Mouse (Mus musculus) neutrophil, adult 5-6 weeks (primary cell): ENCODE results near the gene Fbxo2. TPM values are rescaled to one million over a fixed set of nuclear protein-coding genes. Genes with fewer than 3 reads are reported as not detected.

ENCODE experiments used
- ATAC-seq: fragments of 151-379, 151-347 bp; 2 replicates; pipeline ENCODE4 v1.8.0; 2017; ENCODE audit warnings: mild to moderate bottlenecking, moderate TSS enrichment; ENCODE audit not compliant: insufficient number of reproducible peaks, poor library complexity, low FRiP score, severe bottlenecking; ENCODE audit errors: extremely low read depth
- total RNA-seq: library from RNA; stranded (forward); fragments of 200-1000 nt; gene quantifications from 2 replicates; pipeline ENCODE4 v1.2.3, GENCODE M21; 2017

Gene Fbxo2
- total RNA-seq, 1 experiment from 2014 or later = not detected

- 0 out of 2 replicates have a peak, but pooled peaks have one; percentile 1 for ATAC-seq
These were observed 20.7 kb upstream of the Fbxo2 start for GRCm38 (mm10) chr4:148139767-148140097.

DNA sequence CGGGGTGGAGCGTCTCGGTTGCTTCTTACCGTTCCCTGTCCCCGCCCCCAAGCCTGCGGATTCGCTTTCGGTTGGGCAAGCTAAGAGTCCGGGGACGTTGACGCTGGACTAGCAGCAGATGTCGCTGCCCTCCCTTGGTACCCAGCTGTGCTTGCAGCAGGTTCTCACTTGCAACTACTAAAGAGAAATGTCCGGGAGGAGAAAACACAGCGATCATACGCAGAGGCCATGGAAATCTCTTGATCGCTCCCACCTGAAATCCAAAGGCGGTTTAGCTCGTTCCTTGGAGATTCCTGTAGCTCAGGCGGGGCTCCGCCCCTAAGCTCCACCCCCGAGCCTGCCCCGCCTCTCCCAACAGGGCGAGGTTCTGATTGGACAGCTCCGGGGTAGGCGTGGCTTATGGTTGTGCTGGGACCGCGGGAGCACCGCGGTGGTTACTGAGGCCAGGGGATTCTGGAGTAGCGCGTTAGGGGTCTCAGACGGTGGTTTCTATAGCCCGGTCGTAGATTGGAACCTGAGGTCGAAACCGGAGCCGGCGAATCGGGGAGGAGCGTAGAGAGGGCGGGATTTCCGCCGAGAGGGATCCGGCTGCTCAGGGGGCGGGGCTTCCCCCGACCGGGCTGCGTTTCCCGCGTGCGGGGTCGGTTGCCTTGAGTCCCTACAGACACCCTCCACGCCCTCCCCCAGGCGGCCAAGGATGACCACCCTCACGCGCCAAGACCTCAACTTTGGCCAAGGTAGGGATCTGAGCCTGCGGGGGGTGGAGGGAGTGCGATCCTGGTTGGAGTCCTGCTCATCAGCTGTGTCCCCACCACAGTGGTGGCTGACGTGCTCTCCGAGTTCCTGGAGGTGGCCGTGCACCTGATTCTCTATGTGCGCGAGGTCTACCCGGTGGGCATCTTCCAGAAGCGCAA, 20.1 kb upstream of the Fbxo2 start:
- ATAC-seq = peak; percentile 90

DNA sequence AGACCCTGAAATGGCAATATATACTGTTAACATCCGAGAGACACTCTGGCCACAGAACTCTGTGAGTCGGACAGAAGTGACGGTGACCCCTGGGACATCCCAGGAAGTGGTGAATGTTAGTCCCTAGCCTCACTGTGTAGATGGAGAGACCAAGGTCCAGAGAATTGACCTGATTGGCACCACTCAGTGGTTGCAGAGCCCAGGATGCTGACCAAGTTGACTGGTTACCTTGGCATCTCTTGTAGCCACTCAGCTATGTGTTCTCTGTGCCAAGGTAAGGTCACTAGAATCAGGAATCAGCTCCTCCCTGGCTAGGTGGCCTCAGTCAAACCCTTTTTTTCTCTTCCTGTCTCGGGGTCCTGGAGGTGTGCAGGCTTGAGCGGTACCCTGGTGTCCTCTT, 16.7 kb upstream of the Fbxo2 start:
- ATAC-seq = no peak

DNA sequence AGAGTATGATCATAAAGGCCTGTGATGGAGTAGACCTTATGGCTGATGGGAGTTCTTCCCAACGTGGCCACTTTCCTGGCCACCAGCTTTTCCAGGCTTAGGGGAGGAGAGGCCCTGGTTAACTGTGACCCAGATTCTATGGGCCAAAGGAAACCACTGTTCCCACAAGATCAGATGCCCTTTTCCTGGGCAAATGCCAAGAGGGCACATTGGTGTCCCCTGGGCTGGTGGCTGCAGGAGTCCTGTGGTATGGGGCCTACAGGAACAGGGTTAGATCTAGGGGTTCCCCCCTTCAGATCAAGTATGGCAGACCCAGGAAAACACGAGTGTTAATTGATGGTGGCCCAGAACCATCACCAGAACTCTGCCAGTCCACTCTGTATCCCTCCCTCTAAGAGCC, 12.7 kb upstream of the Fbxo2 start:
- no peak for ATAC-seq

DNA sequence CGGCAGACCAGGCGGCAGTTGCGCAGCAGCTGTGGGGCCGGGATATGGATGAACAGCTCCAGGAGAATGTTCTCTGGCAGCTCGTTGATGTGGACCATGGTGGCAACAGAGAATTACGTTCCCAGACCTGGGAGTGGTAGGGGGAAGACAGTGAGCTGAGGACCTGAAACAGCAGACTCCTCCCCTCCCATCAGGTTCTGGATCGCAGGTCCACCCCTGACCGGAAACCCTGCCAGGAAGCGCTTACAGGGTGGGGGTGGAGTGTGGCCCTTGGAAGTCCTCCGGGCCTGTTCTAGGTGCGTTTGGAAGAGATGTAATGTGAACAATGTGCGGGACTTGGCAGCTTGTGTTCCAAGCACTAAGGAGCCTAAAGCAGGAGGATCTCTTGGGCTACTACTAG, 10.9 kb upstream of the Fbxo2 start:
- no peak for ATAC-seq

DNA sequence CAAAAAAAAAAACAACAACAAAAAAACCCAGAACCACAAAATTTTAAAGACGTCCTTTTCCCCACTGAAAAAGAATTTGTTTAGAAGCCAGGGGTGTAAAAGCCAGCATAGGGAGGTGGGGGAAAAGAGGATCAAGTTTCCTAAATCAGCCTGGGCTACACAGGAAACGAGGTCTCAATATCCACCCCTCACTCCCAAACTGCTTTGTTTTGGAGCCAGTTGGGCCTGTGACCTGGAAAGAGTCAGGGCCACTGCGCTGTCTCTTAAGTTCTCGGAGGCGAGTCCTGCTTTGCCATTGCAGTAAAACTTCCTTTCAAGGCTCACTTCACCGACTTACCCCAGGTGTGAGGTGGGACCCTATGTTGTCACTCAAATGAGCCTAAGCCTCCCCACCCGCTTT, 10.2 kb upstream of the Fbxo2 start:
- no peak for ATAC-seq

GRCm38 (mm10) chr4:148150953-148151266, 9.5 kb upstream of the Fbxo2 start:
- ATAC-seq = no peak

DNA sequence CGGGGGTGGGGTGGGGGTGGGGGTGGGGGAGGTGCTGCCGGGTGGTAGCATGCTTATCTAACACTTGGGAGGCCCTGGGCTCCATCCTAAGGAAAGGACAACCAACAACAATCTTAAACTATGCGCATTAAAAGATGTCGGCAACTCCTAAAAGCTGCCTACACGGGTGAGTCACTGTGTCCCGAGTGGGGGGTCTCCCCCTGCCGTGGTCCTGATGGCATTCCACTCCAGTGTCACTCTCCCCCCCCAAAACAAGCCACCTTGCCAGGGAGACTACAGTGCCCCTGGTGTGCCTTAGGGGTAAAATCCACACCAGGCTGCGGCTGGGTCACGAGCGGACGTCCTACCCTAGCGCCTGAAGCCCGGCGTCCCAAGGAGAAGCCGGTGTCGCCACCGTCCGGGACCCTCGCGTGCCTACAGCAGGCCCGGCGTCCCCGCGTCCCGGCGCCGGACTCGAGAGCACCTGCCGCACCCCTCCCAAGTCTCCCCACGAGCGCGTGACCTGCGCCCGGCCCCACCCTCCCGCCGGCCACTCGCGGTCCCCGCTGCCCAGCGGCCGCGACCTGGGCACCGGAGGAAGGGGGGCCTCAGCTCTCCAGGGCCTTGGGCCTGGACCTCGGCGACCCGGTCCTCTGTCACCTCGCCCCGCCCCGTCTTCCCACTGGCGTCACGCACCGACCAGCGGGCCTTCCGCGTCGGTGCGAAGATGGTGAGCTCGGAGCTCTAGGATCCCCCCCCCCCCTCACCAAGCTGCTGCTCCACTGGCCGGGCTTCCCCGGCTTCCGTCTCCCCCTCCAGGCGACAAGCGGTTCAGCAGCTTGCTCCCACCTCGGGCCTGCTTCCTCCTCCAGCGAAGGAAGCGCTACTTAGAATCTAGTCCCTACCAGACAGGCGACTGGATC, 8.9 kb upstream of the Fbxo2 start, which contains the start of gene Fbxo6:
Fbxo6 (minus strand) TSS at position 874 of the 902 bp plus-strand sequence.
- ATAC-seq = peak; percentile 86

GRCm38 (mm10) chr4:148152547-148152946, 7.9 kb upstream of the Fbxo2 start:
- no peak for ATAC-seq

GRCm38 (mm10) chr4:148154006-148154405, 6.4 kb upstream of the Fbxo2 start:
- ATAC-seq = no peak

DNA sequence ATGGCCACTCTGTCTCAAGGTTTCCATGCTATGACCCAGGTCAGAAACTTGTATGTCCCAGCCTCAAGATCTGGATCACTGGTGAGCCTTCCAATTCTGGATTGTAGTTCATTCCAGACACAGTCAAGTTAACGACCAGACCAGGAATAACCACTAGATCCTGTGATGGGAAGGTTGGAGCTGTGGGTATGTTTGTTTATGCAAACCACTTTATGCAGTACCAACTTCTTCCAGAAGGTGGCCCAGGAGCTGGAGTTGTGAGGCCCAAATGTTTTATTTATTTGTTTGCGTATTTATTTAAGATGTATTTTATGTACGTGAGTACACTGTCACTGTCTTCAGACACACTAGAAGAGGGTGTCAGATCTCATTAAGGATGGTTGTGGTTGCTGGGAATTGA, 5.4 kb upstream of the Fbxo2 start:
- ATAC-seq = no peak

GRCm38 (mm10) chr4:148158436-148159348, 1.7 kb upstream of the Fbxo2 start:
- no peak for ATAC-seq

DNA sequence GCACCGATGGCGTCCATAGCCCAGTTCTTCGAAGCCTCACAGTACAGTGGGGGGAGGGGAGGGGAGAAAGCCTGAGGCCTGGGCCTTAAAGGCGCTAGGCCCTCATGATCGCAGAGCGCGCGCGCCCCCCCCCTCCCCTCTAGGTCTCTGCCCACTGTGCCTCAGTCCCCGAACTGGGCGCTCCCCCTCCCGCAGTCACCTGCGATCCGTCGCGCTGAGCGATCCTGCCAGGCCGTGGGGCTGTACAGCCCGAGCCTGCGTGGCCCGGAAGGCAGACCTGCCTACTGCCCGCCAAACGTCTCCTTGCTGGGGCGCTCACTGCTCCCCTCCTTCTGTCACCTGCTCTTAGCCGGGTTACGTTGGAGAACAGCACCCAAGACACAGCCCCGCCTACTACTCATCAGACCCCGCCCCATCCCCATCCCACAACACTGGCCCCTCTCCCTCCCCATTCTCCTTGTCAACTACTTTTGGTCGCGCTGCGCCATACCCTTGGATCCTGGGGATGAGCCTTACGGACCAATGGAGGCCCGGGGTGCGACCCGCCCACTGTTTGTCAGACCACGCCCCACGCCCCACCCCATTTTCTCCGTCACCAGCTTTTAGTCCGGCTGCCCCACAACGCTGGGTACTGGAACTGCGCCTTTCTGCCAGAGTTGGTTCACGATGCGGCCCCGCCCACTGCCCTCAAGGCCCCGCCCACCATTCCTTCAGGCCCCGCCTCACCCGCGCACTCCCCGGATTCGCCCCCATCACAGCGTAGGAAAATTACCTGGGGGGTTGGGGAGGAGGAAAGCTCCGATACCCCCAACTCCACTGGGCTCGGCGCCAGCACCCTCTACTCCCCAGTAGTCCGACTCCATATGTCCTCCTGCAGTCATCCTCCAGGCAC, 631 bp upstream of the Fbxo2 start:
- peak; percentile 70 for ATAC-seq

GRCm38 (mm10) chr4:148164002-148164439, 3.6 kb downstream of the Fbxo2 start:
- ATAC-seq = peak; percentile 52

GRCm38 (mm10) chr4:148164461-148164860, 4.0 kb downstream of the Fbxo2 start:
- no peak for ATAC-seq

- ATAC-seq = no peak
These were observed 5.1 kb downstream of the Fbxo2 start for GRCm38 (mm10) chr4:148165551-148165950.

DNA sequence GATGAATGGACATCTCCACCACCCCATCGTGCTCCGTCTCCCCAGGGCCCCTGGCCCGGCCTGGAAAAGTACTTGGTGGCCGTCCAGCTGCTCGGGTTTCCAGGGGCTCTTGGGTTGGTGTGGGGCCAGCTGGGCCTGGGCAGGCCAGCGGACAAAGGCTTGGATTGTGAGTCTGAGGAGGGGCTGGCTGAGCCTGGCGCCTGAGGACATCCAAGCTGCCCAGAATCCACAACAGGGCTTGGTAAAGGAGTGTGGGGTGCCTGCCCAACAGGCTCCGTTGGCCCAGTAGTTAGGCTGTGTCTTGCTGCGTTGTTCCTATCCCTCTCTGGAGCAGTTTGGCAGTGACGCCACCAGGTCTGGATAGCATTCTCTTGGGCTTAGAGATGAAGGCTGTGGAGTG, 6.0 kb downstream of the Fbxo2 start:
- ATAC-seq = no peak

DNA sequence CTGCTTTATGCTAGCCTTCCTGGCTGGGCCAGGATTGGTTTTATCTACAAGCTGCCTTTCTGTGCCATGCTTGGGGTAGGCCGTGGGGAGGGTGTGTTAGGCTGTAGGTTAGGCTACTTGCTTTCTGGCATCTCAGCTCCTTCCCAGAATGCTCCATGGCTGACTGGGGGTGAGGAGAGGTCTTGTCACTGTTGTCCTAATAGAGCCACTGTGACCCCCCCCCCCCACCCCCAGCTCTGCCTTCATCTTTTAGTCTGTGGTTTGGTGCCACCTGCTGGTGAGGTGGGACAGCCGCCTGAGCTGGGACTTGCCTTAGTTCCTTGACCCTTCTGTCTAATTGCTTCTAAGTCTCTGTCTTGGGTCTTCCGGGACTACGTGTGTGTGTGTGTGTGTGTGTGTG, 6.6 kb downstream of the Fbxo2 start:
- no peak for ATAC-seq
